Mouse (Mus musculus): ENCODE results near the gene Syn3. TPM values are rescaled to one million over a fixed set of nuclear protein-coding genes. Genes with fewer than 3 reads are reported as not detected.
"Not testable (repeated sequence)": the region's sequence is repeated elsewhere in the genome, so short reads cannot be mapped to it uniquely, and the experiment has no call there.

Gene Syn3
- total RNA-seq (2021), result under 1 TPM; 0.26 to 0.47 TPM
- long read RNA-seq, experiment 1, partial matches to known transcripts, result 1 of 2 reads
- long read RNA-seq, experiment 1, other reads (novel, unspliced or antisense), result 1 of 2 reads
- long read RNA-seq, experiment 2, result 0 reads

DNA sequence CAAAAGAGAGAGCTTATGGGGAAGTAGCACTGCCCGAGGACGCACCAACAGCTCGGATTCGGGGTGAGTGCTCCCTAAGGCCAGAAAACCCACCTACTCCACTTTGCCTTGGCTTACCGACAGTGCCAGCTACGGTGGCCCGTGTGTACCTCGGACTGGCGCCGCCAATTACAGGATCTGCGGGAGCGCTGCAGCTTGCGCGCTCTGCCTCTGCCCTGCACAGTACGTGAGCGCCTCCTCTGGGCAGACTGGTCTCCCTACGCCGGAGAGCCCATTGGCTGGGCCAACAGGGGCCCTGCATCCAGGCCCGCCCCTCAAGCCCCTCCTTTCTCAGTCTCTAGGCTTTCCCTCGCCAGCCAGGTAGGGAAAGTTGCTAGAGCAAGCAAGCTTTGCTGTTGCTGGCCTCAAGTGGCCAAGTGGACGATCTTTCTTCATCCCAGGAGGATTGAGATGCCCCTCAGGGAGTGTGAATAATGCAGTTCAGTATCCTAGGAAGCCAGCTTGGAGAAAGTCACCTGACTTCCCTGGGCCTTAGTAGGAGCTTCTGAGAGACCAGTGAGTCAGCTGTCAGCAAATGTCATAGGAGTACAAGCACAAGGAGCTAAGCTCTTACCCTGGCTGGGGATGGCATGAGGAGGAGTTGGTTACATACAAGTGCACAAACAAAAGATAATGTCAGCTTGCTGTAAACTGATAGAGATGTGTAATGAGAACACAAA lies at the start of gene Syn3:
Syn3 (minus strand) TSS at position 224 of the 719 bp plus-strand sequence.
- peak; percentile 52 to 81 for DNase-seq (ENCODE audit: low spot score in 2 of 2)

DNA sequence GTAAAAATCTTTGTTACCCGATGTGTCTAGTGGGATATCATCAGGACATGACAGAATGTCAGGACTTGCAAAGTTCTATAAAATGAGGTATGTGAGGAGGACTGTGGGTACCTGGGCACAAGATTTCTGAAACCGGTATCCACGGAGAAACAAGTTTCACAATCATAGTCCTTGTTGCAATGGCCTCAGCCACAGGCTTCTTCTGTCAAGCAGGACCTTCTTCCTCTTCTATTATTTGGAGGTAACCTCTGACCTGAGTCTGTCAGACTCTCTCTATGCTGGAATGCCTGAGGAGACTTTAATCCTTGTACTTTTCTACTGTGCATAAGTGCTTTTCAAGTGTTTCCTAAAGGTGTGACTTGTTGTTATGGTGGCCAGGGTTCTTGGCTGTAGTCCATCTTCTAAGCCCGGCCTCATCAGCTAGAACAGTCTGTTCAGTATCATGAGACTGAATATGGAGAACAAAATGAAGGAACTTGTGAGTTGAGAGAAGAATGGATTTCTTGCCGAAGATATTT lies 27.7 kb upstream of the Syn3 start:
- not testable (repeated sequence) for DNase-seq (ENCODE audit: low spot score in 2 of 2)

DNA sequence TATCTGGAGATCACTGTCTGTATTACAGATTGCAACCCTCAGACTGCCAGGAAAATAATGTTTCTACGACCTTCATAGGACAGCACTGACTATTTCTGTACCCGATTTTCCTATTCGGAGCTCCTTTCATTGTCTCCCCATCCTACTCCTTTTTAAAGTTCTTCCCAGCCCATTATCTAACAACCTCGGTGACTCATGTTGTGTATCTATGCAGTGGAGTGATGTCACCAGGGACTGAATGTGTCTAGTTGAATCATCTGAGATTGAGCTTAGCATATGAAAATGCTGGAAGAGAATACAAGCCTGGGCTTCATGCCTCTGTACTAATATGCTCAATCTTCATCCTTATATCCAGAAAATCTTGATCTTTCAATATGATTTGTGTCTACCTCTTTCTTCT lies 15.1 kb upstream of the Syn3 start:
- DNase-seq (ENCODE audit: low spot score in 2 of 2), result no peak

DNA sequence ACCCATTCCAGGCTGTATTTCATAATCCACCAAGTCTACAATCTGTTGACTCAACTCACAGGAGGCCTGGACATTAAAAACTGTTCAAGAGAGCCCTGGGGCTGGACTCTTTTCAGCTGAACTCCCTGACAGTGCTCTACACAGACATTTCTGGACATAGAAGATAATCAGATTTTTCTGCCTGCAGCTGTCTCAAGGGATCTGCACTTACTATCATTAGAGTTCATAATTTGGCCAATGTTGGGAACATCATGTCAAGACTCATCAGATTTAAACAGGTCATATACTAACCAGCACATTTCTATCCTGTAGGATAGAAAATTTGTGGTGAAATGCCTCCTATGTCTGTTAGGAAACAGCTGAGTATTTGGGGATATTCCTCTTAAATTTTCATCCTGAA lies 12.2 kb upstream of the Syn3 start:
- no peak for DNase-seq (ENCODE audit: low spot score in 2 of 2)

DNA sequence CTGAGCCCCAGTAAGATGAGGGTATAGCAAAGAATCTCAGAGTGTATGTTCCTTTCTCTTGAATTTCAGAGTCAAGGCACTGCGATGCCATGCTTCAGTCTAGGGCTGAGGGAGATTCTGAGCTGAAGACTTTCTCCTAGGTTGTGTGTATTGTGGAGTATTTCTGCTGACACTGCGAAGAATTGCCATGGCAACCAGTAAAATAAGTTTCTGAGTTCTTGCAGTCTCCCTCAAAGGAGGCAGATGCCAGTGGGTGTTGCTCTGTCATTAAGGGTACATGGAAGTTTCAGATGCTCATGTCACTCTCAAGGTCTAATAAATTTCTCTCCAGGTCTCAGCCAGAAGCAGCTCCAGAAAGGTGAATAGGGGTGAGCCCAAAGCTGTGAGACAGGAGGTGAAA lies 3.4 kb upstream of the Syn3 start:
- DNase-seq (ENCODE audit: low spot score in 2 of 2), result no peak

DNA sequence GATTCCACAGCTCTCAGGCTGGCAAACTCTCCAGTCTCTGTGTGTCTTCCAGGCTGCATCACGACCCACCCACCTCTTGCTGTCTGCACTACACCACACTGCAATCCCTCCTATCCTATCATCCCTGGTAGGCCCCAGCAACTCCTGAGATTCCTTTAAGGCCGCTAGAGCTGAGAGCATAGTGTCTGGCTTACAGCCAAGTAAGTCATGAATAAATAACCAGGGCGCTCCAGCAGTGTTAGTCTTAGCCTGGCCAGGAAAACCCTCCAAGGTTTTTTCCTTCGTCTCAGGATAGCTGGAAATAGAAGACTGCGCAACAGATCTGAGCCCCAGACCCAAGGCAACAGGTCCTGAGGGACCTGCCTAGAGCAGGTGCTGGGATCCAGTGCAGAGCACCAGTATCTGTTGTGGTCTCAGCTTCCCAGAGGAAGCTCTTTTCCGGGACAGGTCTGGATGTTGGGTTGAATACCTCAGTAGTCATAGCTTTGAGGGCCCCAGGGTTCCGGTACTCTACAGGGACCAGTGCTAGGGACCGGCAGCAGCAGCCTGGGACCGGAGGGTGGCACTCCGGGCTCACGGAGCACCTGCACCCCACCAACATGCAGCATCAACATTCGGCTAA lies 534 bp downstream of the Syn3 start:
- peak in 1 of 2 experiments; percentile 13 for DNase-seq (ENCODE audit: low spot score in 2 of 2)

DNA sequence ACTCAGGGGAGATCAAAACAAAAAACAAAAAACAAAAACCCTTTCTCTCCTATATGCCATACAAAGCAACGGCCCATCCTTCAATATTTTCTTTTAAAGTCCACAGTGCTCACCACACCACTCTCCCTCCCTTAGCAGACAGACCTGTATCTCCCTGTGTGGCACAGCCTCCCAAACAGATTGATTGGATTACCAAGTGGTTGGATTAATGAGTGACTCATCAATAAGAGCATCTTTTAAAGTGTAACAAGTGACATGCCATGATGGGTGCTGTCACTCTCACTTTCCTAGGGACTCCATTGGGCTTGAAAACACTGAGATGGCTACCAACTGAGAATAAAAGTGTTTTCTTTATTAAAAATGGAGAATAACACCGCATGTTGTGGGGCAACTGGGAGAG lies 2.8 kb downstream of the Syn3 start:
- no peak for DNase-seq (ENCODE audit: low spot score in 2 of 2)

DNA sequence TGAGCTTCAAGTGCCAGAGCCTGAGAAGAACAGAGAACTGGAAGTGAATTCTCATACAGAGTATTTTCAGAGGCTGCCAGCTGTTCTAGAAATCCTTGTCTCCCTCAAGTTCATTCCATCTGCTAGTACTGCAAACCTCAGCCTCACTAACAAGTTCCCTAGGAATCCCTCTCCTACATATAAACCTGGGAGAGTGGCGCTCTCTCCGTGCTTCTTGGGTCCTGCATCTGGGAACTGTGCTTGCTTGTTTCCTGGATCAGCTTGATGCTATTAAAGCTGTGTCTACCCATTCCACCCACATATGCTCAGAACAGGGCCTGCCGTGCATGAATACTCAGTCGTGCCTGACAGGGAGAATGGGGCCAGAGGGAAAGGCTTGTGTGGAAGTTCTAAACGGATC lies 5.6 kb downstream of the Syn3 start:
- no peak for DNase-seq (ENCODE audit: low spot score in 2 of 2)

DNA sequence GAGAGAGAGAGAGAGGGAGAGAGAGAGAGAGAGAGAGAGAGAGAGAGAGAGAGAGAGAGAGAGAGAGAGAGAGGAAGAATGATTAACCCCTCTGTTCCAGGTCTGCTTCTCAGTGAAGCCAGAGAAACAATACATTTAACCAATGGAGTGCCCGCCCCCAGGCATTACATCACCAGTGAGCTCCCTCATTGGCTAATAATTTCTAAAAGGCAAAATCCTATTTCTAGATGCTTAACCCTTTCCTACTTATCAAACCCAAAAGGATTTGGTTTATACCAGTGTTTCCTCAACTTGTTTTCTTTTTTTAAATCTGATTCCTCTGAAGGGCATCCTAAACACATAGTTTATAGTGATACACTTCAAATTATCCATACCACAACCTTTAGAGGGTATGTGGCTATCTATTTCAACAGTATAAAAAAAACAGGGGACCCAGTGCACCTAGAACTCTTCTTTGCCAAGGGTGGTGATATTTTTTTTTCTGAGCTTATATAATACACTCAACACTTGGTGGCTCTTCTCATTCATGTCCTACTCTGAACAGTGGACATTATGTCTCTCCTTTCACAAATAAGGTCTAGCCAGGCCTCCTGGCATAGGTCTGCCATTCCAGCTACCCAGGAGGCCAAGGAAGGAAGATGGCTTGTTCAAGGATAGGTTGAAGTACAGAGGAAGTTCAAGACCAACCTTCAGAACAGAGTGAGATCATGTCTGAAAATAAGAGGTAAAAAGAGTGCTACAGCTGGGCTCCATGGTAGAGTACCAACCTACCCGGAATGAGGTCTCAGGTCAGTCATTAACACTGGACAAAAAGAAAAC lies 6.4 kb downstream of the Syn3 start:
- no peak for DNase-seq (ENCODE audit: low spot score in 2 of 2)

DNA sequence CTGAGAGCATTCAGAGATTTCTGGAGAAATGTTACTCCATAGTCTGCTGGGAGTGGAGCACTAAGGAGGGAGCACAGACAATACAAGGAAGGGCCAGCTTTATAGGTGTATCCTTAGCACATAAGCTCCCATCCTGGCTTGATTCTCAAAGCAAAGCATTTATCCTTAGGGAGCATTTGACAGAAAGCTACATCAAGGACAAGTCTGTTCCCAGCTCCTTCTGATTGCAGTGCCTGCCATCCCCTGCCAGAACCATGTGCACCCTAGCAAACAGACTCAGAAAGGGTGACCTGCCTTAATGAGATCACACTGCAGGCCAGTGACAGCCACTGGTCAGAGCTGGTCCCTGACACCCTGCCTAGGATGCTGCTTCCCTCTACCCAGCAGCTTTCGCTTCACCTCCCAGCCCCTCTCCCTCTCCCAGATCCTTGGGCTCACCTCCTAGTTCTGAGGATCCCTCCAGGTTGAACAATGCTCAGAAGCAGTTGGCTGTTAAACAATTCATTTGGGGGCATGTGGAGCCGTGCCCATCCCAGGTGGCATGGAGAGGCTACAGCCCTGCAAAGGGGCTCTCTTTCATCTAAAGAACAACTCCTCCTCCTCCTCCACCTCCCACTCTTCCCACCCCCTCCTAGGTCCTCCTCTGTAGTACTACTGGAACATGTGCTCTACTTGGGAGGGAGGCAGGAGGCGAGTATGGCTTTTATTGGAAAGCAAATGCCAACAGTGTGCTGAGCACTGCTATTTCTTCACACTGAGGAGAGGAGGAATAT lies 7.2 kb downstream of the Syn3 start:
- DNase-seq (ENCODE audit: low spot score in 2 of 2), result no peak

DNA sequence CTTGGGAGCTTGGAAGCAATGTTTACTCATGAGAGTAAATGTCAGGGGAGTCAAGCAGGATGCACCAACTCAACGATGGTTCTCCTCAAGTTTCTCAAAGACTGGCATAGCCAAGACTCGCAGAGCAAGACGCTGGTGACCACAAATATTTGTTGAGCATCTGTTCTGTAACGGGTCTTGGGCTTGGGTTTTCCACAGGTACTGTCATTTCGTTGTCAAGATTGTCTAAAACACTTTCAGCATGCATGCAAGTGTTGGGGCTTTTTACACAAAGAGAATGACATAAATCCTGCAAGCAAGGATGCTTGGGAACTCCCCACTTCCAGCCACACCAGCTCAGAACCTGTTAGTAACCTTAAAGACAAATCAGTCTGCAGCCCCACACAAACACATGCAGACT lies 10.2 kb downstream of the Syn3 start:
- no peak for DNase-seq (ENCODE audit: low spot score in 2 of 2)

DNA sequence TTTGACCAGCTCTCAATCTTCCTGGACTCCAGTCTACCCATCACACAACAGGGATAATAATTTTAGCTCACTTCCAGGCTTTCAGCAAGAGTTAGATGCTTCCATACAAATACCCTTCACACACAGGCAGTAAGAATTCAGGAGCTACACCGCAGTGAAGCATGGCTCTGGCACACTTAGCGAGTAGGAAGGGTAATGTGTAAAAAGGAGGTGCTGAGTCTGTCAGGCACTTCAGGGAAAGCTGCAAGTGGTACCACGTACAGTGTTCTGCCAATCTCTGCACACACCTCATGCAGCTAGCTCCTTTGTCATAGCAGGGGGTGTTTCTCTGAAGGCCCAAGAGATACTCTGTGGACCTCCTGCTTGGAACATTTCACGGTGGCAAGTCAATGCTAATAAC lies 12.7 kb downstream of the Syn3 start:
- no peak for DNase-seq (ENCODE audit: low spot score in 2 of 2)

DNA sequence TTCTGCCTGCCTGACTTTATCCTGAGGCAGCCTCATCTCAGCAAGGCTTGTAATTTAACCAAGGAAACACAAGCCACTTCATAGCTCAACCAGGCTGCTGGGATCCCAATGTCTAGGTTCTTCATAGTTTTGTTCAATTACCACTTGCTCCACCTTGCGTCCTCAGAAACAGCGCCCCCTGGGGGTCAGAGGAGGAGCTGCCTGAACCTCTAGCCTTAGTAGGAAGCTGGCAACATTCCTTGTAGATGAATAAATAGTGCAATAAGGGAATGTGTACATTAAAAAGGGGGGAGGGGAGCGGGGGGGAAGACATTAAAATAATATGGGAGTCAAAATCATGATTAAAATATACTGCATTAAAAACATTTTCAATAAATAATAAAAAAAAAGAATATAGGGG lies 14.7 kb downstream of the Syn3 start:
- peak in 1 of 2 experiments; percentile 14 for DNase-seq (ENCODE audit: low spot score in 2 of 2)

DNA sequence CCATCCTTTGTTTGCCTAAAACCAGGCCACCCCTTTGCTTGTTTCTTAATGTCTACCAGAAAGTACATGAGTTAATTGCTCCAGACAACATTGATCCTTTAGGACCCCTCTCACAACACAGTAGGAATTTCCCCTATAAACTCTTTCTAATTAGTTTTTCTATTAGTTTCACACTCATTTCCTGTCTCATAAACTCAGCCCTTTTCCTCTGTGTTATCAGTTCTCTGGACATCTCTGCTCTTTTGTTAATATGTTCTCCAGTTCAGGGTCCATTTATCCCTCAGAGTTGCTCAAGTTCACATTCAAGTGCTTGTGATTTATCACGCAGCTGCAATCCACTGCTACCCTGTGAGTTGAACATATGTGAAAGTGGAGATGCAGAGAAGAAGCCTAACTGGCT lies 16.2 kb downstream of the Syn3 start:
- no peak for DNase-seq (ENCODE audit: low spot score in 2 of 2)

DNA sequence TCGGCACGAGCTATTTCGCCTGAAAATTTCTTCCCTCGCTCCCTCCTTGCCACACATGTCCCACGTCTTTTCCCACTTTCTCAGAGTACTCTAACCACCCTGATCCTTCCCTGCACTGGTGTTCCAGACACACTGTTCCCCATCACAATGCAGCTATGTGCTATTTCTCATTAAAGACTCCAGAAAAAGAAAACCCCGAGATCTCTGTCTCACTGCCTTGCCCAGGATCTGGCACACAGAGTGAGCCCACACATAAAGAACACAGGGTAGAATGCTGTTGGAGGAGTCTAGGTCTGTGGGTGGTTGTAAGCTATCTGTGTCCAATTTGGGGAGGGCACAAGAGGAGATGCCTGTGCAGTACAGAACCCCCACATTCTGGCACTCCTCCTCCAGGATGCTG lies 18.0 kb downstream of the Syn3 start:
- DNase-seq (ENCODE audit: low spot score in 2 of 2), result no peak

DNA sequence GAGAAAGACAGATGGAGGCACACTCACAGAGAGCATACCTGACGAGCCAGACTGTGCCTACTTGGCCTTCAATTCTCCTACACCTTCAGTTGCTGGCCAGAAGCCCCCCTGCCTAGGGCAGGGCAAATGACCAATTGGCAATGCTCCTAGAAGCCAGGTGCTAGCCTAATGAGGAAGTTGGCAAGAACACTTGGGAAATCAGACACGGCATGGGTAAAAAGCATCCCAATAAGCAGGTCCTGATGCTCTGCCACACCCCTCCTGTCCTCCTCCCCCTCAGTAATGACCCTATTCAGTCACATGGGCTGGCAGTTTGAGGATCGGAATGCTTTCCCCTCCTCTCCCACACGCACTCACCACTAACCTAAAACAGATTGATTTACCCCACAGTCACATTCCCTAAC lies 19.0 kb downstream of the Syn3 start:
- no peak for DNase-seq (ENCODE audit: low spot score in 2 of 2)

DNA sequence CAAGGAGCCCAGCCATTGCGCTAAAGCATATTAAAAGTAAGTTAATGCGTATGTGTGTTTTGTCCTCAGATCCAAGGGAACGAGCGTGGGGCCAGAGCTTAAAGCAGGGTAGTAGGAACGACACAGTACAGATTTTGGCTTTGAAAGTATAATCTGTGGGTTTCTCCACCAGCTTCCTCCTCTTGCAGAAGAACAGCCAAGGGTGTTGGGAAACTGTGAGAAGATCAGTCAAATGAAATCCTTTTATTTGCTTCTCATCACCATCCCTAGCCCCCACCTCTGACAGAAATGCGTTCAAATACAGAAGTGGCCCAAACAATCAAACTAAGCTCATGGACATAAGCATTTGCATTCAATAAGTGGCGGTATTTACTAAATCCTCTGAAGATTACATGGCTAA lies 22.0 kb downstream of the Syn3 start:
- DNase-seq (ENCODE audit: low spot score in 2 of 2), result no peak

DNA sequence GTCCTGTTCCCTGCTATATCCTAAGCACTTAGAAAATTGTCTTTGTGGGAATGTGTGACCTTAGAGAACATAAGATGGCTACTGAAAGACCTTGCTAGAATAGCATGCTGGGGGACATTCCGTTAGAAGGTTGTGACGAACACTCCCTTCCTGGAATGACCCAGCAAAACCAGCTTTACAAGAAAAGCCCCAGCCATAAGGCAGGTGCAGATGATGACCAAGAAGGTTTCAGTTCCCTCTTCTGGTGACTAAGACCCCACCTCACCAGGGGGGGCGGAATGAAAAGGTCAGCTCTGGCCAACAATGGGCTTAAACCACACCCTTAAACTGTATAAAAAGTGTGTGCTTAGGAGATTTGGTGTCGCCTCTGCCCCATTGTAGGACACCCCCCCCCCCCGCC lies 23.4 kb downstream of the Syn3 start:
- DNase-seq (ENCODE audit: low spot score in 2 of 2), result no peak

DNA sequence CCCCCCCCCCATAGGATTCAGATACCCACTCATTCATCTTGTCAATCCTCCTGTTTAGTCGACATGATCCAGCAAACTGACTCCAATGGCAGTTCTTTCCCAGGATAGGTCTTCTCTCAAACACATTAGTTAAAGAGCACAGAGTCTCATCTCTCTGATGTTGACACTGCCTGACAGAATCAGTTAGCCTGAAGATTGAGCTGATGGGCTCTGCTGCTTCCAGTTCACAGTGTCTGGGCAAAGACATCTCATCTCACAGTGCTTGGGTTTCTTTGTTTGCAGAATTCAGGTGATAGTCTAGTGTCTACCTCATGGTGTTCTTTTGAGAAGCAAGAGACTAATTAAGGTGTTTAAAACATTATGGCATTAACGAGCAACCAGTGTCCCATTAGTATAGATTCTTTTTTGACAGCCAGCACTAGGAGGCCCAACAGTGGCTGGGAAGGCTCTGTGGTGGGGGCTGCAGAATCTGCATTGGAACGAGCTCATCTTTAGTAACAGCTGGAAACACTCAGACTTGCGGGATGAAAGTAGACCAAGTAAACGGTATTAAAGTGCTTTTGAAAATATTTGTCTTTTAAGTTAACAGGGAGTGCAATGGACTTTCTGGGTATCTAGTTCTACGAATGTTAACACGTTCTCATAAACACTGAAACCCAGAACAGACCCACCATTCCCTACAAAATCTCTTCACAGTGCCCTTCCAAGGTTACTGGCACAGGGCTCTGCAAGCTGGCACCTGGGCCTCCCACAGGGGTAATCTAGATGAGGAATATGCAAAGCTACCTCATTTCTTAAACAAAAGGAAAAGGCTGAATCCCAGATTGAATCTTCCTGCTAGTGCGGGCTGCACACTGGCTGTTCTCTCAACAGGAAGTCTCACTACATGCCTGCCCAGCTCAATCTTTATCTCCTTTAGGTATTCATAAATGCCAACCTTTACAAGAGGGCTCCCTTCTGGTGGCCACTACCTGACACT lies 24.2 kb downstream of the Syn3 start:
- no peak for DNase-seq (ENCODE audit: low spot score in 2 of 2)

DNA sequence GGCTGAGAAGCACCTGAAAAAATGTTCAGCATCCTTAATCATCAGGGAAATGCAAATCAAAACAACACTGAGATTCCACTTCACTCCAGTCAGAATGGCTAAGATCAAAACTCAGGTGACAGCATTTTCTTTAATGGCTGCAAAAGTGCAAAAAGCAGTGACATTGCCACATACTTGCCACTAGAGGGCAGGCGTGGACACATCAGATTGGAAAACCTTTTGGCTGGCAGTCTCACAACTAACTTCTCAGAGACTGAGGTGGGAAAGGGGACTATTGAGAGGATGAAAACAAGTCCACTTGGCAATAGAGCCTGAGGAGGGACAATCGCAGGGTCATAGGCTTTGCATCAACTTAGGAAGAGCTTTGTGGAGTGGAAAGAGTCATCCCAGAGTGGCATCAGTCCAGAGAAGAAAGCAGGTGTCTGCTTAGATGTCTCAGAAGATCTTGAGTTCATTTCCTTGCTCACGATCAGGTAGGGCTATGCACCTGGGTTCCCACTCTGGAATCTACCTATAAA lies 25.0 kb downstream of the Syn3 start:
- no peak for DNase-seq (ENCODE audit: low spot score in 2 of 2)
